In the genomic region with DNA sequence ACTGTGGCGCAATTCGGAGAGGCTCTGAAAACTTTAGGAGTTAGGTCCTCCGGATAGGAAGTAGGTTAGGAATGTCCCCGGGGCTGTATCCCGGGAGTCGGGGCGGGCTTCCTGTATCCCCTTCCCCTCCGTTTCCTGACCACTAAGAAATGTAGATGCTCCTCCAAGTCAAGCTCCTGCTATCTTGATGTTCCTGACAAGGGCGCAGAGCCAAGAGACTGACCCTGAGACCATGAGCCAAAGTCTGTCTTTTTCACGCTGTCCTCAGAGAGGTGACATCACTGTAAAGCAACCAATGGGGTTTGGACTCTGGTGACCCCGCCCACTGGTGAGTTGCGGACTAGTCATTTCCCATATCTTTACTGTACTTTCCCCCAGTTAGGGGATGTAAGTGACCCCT, we compare ENCODE assay signal across 11 mouse cellular contexts. TPM values are rescaled to one million over a fixed set of nuclear protein-coding genes. Genes with fewer than 3 reads are reported as not detected.
DNase-seq lines count a peak whose midpoint lies in the region; ATAC-seq lines count a peak whose summit lies in the region.
"Had no signal": no experiment of that assay in that cellular context is flagged by ENCODE, and none has a peak within 500 bp of the region (broad histone marks: within the 10 kb centered on the region; RNA-seq: fewer than 3 reads in every experiment).

No protein-coding gene starts in this region.

- H3K36me3 ChIP-seq in liver, embryonic 11.5 days (ENCODE audit: control insufficient read depth, insufficient read depth, low read length) = no peaks in the 10 kb centered on the region
- H3K36me3 ChIP-seq in heart, embryonic 13.5 days = no peaks in the 10 kb centered on the region

- no peaks in the 10 kb centered on the region for H3K4me1 ChIP-seq in liver, embryonic 11.5 days (replicated peaks; ENCODE audit: control insufficient read depth, insufficient read depth, low read length)
- H3K4me1 ChIP-seq in heart, embryonic 13.5 days = peaks cover 51% of the 10 kb centered on the region

- H3K9me3 ChIP-seq in liver, embryonic 11.5 days (ENCODE audit: control insufficient read depth, low read length) = no peaks in the 10 kb centered on the region
- H3K9me3 ChIP-seq in heart, embryonic 13.5 days = no peaks in the 10 kb centered on the region

- H3K4me3 ChIP-seq in liver, embryonic 11.5 days (ENCODE audit: low read depth, low read length) = no peak overlapping the region
- H3K4me3 ChIP-seq in heart, embryonic 13.5 days = peak overlapping the region; percentile 40

- ATAC-seq in liver, embryonic 11.5 days (replicated peaks; ENCODE audit: low FRiP score) = no peak
- ATAC-seq in heart, embryonic 13.5 days (ENCODE audit: extremely low read depth, insufficient number of reproducible peaks, low FRiP score, low TSS enrichment) = no peak

- no peak overlapping the region for H3K27ac ChIP-seq in liver, embryonic 11.5 days (ENCODE audit: low read depth, low read length)
- no peak overlapping the region for H3K27ac ChIP-seq in heart, embryonic 13.5 days (replicated peaks)

- H3K4me2 ChIP-seq in liver, embryonic 11.5 days = peak overlapping the region; percentile 21
- peak overlapping the region; percentile 66 for H3K4me2 ChIP-seq in heart, embryonic 13.5 days

- DNase-seq in adrenal gland, adult (ENCODE audit: inconsistent age in 2 of 2, low spot score in 1 of 2) = peak; percentile 20 to 44
- DNase-seq in adrenal gland, adult 8-10 months = no peak
- no peak for DNase-seq in liver, embryonic 11.5 days (ENCODE audit: low spot score)
- DNase-seq in liver = no peak
- DNase-seq in skeletal muscle tissue, adult 2 months (ENCODE audit: low read depth, low spot score) = peak; percentile 40
- no peak for DNase-seq in layer of hippocampus, adult 9-11 months
- no peak for DNase-seq in spleen, postnatal 4 days (ENCODE audit: low spot score in 2 of 2)
- DNase-seq: cerebellum, adult 2 months had no signal

- no peak overlapping the region for H3K9ac ChIP-seq in liver, embryonic 11.5 days (ENCODE audit: low read depth, low read length)
- H3K9ac ChIP-seq in heart, embryonic 13.5 days = no peak overlapping the region

- no peaks in the 10 kb centered on the region for H3K27me3 ChIP-seq in liver, embryonic 11.5 days (replicated peaks; ENCODE audit: control insufficient read depth, insufficient read depth, low read length)
- peaks cover 16% of the 10 kb centered on the region; the same call in 1 of the 2 replicates for H3K27me3 ChIP-seq in heart, embryonic 13.5 days (replicated peaks)

- WGBS in liver, embryonic 11.5 days = 22% methylated on average over 12 of the region's 12 CpGs
- WGBS in heart, embryonic 13.5 days = 17% methylated on average over 12 of the region's 12 CpGs

RNA-seq across cellular contexts. Expression of a gene that starts 51.8 kb away (rescaled TPM):
- total RNA-seq in adrenal gland, adult 8-10 months (2022) = 10 to 100 TPM; 12.8 to 16.1 (median 14.0) TPM
- 2.8 and 3.0 TPM in 2 replicates for polyA plus RNA-seq in liver, embryonic 11.5 days (2014; fragmentation: Nextera tagmentation; extraction: Ambion mirVana)
- 2.8 and 3.8 TPM in 2 replicates for polyA plus RNA-seq in heart, embryonic 13.5 days (2015; fragmentation: Nextera tagmentation; extraction: Ambion mirVana)
- total RNA-seq: hematopoietic stem cell, adult 5-6 weeks; megakaryocyte progenitor cell, adult 5-6 weeks had no signal

Comparison
In these comparisons a context has a peak if more than half of its experiments do, and no peak if none do; other contexts are left out.
1. DNase-seq: peak in adrenal gland, adult (2 of 2) and skeletal muscle tissue, adult 2 months (single experiment); none in adrenal gland, adult 8-10 months (single experiment), liver, embryonic 11.5 days (single experiment), liver (single experiment), layer of hippocampus, adult 9-11 months (single experiment) and spleen, postnatal 4 days (0 of 2).